Mouse (Mus musculus) T-helper 2 cell (primary cell): ENCODE measurements around the gene Alk.

Experiments used
- in situ Hi-C: fragments of 300-600 bp; cut with MboI, MseI; formaldehyde crosslinking; loops from one replicate; pipeline ENCODE4 v1.15.1; 2025; ENCODE audit warnings: high pct_unique_total_duplicates

The Alk gene

DNA sequence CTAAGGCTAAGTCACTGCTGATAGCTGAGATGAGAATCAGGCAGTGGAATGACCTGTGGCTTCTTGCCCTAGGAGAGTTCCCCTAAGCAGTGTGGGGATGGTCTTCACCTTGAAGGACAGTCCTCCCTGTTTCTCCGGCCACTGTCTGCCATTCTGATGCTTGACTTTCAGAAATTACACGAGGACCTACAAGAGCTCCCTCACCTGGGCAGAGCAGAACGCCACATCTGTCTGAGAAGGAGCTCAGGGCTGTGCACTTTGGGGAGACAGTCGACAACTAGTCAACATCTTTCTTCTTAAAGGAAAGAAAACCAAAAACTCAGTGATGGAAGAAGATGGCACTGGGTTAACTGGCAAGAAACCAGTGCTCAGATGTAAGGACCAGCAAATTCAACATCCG lies 335.9 kb downstream of the Alk start:
- in situ Hi-C loops, result no loop called here

DNA sequence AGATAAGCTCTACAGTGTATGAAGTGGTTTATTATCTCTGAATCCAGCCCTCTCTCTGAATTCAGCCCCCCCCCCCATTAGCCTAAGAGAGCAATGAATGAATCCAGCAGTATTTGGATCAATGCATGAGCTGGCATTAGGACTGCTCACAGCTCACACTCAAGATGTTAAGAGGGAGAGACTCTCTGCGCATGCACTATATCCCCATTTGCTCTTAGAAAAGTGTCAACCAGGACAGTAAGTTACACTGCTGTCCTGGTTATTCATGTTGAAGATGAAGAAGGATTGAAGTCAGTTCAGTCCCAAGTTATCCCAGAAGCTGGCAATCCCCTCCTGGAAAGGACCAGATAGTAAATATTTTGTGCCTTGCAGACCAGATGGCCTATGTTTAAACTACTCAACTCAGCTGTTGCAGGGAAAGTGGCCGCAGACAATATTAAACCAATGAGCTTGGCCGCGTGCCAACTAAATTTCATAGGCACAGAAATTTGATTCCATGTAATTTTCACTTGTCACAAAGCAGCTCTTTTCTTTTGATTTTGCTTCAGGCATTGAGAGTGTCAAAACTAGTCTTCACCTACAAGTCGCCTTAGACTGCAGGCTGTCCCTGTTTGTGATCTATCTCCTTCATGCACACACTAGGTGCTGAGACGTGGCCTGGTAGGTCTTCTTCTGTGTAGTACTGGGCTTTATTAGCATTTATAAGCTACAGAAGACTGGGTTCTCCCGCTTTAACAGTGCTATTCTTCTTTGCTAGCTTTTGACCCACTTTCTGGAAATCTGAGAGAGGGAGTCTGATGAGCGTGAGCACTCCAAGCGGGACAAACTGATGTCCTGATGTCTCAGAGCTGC lies 339.0 kb downstream of the Alk start:
- in situ Hi-C loops, result no loop called here

DNA sequence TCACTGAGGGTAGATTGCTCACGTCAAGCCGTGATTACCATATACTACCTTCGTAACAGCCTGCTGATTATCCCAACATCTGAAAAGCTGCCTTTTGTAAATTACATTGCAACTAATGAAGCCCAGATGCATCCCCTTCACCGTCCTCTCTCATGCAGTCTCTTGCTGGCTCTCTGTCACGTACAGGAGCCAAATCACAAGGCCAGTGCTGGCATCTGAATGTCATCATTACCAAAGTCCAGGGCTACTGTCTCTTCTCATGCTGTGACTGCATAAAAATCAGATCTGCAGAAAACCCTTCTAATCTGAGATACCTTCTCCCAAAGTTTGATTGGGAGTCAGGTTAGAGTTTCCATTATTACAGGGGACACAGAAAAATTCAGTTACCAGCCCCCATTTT lies 351.0 kb downstream of the Alk start:
- in situ Hi-C loops, result no loop called here

DNA sequence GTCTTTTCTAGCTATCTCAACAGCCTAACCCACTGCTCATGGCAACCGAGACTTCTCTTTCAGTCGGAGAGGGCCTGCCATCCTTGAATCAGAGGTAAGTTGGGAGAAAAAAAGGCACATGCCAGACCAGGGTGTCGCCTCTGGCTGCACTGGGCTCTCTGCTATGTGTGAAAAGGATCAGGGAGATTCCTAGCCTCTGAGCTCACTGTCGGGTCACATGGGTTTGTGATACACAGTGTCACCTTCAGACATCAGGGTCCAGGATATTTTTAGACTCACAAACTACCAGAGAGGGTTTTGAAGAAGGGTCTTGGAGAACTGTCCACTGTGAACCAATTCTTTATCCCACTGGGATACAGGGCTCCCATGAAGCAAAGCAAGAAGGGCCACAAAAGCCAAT lies 352.9 kb downstream of the Alk start:
- in situ Hi-C loops, result no loop called here

DNA sequence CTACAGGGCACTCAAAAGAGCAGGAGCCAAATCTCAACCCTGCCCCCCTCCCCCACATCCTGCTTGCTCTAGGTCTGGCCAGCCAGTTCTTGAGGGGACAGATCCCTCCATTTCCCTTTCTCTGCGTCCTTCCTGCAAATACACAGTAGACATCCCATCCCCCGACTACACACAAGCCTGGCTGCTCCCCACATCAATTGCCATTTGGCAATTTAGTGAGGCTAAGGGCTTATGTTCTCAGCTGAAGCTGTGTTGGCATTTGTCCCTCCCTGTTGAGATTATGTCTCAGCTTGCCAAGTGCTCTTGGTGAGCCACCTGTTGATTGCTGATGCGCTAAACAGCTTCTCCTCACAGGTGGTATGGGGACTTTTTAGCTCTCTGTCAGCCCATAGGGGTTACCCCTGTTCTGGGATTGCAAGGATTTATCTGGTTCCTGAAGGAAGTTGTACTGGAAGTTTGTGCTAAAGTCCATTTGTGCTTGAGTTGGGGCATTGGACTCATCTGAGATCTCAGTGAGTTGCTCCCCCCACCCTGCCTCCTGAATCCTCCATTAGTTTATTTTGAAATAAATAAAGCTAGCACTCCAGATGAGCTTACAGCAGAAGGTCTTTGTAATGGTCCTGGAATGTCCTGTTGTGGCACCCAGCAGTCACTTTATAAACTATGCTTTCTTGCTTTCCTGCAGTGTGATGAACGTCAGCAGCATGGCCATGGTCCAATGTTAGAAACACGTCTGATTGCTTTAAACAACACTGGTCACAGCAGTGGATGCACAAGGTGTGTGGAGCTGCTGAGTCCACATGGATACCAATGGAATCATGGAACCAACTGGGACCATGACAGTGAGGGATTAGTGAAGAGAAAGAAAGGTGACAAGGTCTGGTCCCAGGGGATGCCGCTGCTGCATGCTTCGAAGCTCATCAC lies 353.7 kb downstream of the Alk start:
- in situ Hi-C loops, result no loop called here

DNA sequence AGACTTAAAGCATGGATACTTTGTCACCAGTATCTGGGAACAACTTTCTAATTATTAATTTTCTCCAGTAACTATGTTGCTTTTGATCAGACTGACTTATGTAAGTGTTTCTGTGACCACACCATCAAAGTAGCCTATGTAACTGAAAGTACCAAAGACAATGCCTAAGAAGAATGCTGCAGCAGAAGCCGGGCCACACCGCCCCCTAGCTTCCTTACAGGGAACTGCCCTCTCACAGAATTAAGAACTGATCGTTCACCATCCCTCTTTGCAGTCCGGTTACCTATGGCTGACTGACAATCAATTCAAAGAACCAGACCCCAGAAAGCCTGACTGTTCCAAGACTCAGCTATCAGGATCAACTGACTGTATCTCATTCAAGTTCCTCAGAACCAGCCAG lies 362.4 kb downstream of the Alk start:
- in situ Hi-C loops, result no loop called here

DNA sequence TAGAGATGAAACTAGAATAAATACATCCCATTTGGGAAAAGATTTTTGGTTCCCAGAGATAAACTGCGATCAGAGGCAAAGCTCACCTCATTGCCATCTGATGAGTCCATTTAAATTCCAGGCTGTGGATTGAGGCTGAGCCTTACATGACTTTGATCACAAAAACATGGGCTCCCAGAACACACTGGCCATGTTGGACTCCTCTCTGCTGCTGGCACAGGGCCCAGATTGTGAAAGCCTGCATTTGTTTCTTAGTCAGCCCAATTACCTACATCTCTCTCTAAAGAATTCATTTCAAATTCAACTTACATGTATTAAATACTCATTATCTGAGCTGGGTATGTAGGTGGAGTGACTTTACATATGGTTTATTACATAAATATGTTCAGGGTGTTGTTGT lies 367.1 kb downstream of the Alk start:
- in situ Hi-C loops, result no loop called here

DNA sequence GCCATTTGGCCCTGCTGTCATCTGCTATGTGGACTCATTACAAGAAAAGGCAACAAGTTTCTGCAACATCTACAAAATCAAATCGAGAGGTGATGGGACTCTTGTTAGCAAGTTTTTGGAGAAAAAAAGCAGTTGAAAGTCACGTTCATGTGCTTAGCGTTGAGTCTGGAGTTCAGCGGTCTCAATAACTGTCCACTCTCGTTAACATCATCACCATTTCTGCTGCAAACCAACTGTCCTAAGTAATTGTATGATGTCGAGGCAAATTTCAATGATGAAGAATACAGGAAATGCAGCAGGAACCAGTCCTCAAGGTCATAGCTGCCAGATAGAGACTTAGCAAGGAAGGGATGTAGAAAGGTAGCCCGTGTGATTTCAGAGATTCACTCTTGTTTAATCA lies 373.5 kb downstream of the Alk start:
- in situ Hi-C loops, result no loop called here

DNA sequence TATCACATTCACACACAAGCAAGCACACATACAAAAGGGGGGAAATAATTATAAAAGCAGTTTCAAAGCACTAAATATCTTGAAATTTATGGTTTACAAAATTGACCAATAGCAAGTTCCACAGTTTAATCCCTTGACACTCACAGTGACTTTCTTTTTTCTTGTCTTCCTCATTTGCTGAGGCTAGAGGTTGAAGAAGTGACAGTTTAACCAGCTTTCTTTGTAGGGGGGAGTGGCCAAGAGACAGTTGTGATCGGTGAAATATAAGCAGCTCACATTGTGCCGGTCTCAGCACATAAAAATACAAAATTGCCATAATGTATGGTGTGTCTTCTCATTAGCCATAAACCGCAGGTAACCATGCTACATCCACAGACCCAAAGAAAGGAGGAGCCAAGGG lies 385.6 kb downstream of the Alk start:
- in situ Hi-C loops, result no loop called here

DNA sequence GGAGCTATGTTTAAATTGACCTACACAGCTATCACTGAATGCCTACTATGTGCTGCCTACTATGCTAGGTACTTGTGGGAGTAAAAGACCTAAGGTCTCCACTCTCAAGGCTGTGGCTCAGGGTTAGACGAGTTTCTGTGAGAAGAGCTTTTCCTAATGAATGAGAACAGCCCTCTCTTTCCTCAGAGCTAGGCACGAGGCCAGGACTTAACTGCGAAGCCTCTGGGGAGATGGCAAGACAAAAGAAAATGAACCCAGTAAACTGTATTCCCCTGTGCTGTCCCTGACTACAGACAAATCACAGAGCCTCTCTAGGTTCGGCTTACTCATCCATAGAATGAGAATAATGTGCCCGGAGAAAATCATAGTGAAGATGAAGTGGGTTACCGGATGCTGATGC lies 406.9 kb downstream of the Alk start:
- in situ Hi-C loops, result no loop called here

DNA sequence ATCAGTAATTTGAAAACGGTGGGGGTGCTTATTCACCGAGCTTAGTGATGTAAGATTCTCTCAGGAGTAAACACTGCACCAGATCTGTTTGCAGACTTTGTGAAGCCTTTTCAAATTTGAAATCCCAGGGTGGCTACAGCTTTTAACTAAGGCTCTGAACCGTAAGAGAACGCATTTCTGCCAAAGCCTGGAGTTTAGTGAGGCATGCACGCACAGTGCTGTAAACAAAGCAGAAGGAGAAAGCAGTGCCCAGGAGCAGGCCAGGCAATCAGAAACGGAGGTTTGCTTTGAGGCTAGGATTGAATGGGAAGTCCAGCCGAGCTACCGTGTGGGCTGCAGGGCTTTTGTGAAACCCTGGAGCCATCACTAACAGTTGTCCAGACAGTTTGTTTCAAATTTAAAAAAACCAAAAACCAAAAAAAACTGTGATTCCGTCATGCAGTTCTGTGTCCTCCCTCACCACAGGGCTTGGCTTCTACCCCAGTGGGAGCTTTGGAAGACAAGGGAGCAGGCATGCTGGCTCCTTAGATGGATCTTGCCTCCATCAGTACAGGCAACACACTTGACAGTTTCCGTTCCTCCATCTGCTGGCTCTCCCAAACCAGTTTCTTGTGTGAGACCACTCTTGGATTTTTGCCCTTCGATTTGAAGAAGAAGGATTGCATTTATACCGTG lies 409.3 kb downstream of the Alk start:
- in situ Hi-C loops, result no loop called here

DNA sequence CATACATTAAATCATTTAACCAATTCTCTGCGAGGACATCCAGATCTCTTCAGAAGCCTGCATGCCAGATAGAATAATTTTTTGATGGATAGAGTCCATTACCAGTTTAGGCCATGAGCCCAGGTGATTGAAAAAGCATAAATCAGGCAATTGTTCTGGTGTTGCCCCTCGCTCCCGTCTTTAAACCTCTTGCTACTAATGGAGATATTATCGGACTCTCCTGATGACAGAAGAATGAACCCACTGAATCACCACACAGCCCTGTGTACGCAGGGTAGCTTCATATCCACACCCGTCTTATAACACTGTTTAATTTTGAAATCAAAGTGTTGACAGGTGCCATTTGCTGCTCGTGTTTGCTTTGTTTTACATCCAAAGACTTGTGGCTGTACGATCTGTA lies 413.9 kb downstream of the Alk start:
- in situ Hi-C loops, result no loop called here

DNA sequence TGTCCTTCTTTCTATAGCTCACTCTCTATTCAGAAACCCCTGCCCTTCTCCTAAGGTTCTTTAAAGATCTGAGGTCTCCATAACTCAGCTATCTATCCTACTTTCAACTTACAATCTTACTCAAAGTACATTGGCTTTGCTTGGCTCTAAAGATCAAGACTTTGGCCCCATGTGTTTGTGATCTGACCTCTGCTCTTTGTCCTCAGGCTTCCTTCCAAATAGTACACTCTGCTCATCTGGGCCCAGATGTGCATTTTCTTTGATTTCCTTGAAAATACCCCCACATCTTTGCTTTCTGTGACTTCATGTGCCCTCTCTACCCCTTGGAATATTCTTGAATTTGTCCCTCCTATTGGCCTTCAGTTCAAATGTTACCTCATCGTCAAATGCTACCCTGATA lies 417.4 kb downstream of the Alk start:
- in situ Hi-C loops, result no loop called here

DNA sequence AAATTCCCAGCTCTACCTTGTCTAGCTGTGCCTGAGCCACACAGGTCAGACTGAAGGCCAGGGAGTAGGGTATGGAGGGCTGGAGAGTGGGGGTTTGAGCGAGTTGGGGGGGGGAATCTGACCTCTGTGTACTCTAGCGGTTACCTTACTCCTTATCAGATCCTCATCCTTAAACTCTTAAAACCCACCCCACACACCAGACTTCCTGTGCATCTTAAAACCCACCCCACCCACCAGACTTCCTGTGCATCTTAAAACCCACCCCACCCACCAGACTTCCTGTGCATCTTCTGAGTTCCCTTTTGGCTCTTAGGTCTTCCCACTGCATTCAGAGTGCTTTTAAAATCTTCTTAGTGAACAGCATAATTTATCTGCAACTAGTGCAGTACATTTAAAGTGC lies 422.0 kb downstream of the Alk start:
- in situ Hi-C loops, result no loop called here

DNA sequence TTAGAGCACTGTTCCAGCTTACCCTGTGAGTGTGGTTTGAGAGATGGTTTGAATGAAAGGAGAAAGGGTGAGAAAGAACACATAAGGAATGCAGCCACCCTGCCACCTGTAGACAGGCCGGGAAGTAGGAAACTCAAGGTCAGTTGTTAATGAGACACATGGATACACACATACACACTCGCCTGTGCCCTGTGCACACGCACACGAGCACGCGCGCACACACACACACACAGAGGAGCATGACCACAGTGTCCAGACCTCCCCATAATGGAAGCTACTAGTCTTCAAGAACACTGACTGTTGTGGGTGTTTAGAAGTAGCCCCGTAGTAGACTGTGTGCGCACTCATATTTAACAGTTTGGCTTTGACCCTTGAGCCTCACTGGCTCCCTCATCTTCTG lies 424.2 kb downstream of the Alk start:
- in situ Hi-C loops, result no loop called here

DNA sequence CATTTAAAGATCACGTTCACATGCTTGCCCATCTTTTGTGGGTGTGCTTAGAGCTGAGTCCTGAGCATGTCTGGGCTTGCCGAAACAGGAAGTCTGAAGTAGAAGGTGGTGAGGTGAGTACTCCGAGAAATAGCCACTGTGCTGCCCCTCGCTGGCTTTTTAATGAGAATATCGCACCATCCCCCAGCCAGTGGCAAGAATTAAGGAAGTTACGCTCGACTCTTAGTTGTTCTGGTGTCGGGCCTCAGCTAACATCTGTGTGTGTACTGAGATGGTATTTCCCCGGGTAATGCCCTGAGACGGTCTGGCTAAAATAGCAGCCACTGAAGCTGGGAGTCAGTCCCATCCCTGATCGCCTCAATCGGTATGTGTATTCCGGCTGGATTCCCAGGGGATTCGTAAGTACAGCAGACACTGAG lies 424.7 kb downstream of the Alk start:
- in situ Hi-C loops, result no loop called here

DNA sequence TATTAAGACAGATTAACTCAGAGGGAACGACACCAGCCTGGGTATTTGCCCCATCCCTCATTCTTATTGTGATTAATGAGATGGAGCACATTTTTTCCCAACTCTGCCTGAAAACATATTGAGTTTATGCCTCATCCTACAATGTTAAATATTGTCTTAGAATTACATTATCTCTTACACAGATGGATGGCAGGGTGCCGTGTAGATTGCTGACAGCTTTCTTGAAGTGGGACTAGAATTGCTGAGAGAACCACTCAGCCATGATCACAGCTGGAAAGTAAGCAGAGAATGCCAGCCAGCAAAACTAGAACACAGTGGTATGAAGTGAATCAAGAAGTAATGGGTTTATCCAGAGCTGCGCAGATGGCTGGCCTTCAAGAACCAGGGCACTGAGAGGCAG lies 430.6 kb downstream of the Alk start:
- in situ Hi-C loops, result no loop called here

DNA sequence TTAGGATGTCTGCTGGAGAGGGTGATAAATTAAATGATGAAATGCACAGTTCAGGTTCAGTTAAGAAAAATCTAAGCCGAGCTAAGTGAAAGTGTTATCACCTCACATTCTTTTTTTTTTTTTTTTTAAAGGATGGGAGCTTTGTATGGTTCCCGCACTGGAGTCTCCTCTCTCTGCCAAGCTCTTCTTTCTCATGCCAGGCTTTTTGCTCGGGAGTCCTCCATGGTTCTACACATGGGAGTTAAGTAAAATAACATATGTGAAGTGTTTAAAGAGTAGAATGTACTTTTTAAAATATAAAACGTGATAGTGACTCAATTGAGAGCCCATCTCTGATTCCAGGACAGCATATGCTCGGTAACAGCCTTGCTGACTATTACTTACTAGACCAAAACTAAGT lies 436.3 kb downstream of the Alk start:
- in situ Hi-C loops, result no loop called here

DNA sequence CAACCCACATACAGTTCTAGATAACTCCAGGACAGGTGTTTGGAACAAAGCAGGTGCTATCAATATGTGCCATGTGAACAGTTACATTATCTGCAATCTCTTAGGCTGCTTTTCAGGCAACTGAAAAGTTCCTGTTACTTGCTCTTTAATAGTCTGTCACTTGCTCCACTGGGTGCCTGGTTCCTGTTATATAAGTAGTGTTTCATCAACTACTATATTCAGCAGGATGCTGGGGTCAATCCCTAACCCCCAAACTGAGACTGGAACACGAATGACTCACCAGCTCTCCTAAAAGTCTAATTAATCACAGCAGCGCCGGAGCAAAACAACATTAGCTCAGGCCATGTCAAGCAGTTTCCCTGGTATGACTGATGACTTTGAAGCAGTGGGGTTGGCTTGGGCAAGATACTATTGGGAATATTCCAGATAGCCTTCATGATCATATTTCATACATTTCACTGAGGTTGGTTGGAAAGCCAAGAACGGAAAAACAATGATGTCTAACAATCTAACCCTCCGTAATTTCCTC lies 445.5 kb downstream of the Alk start:
- in situ Hi-C loops, result no loop called here

DNA sequence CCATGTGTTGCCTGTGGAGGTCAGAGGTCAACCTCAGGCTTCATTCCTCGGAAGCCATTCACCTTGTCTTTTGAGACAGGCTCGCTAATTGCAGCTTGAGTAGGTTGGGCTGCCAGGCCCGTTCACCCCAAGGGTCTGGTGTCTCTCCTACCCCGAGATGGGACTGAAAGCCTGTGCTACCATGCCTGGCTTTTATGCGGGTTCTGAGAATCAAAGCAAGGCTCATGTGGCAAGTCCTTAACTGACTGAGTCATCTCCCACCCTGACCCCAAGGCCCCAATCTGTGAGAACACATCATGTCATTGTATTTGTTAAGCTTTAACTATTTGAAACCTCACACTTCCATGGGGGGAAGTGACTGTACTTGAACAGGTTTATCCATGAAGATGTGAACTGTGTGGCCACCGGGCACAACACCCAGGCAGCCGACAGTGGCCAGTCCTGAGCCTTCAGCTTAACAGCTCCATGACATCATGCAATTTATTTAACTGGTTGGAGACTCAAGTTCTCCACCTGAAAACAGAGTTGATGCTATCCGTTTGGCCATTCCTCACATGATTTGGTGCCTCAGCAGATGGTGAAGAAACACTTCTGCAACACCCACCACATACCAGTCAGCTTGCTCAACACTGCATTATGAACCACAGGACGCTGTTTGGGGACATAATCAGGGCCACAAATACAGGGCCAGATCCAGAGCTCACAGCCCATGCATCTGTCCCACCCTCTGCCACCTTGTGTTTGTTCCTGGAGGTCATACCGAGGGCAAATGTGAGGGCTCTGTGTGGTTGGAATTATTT lies 446.4 kb downstream of the Alk start:
- in situ Hi-C loops, result no loop called here

DNA sequence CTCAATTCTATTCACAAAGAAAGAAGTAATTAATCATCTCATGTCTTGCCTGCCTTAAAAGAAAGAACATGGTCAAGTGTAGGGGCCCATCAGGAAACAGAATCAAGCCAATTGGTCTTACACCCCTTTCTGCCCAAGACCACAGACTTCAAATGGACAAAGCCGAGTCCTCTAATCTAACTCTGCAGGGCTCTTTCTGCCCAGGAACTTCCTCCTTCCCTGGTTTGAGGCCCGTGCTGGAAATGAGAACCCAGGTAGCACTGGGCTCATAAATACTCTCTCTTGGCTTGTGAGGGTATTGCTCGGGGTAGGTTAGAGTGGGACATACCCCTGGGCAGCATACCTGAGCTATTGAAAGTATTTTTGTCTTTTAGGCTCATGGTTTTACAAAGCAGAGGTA lies 451.4 kb downstream of the Alk start:
- in situ Hi-C loops, result no loop called here
